Comparison of ENCODE assay signal across 11 mouse cellular contexts in the genomic region with DNA sequence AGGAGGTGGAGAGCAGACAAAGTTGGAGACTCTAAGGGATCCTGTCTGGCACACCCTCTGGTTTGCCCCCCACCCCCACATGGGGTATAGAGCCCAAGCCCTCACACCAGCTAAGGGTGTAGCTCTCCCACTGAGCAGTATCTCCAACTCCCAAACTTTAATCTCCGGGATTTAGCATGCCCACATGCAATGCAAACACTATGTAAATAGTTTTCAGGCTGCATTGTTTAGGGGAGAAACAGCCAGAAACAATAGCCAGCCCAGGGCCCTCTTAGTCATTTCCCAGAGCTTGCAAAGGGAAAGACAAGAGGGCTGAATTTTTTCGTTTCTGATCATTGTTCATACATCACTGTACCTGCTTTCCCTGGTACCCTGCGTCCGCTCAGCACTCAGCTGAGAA. TPM values are rescaled to one million over a fixed set of nuclear protein-coding genes. Genes with fewer than 3 reads are reported as not detected.
DNase-seq lines count a peak whose midpoint lies in the region; ATAC-seq lines count a peak whose summit lies in the region.
"Had no signal": no experiment of that assay in that cellular context is flagged by ENCODE, and none has a peak within 500 bp of the region (broad histone marks: within the 10 kb centered on the region; RNA-seq: fewer than 3 reads in every experiment).

No protein-coding gene starts in this region.

- H3K4me3 ChIP-seq in hindbrain, embryonic 12.5 days, result peak overlapping the region; percentile 20
- H3K4me3 ChIP-seq in midbrain, embryonic 13.5 days (replicated peaks), result peak overlapping the region; percentile 52

- H3K27ac ChIP-seq in hindbrain, embryonic 12.5 days, result peak overlapping the region; percentile 52; the same call in 1 of the 2 replicates
- peak overlapping the region; percentile 22; the same call in 1 of the 2 replicates for H3K27ac ChIP-seq in midbrain, embryonic 13.5 days

- peak overlapping the region; percentile 32 for H3K9ac ChIP-seq in hindbrain, embryonic 12.5 days
- H3K9ac ChIP-seq in midbrain, embryonic 13.5 days (replicated peaks), result peak overlapping the region; percentile 59

- peaks cover 43% of the 10 kb centered on the region for H3K4me1 ChIP-seq in hindbrain, embryonic 12.5 days
- peaks cover 51% of the 10 kb centered on the region for H3K4me1 ChIP-seq in midbrain, embryonic 13.5 days (replicated peaks)

- H3K27me3 ChIP-seq in hindbrain, embryonic 12.5 days, result peaks cover 26% of the 10 kb centered on the region
- H3K27me3 ChIP-seq in midbrain, embryonic 13.5 days, result peaks cover 8% of the 10 kb centered on the region; the same call in 1 of the 2 replicates

- H3K9me3 ChIP-seq in hindbrain, embryonic 12.5 days (replicated peaks), result no peaks in the 10 kb centered on the region
- H3K9me3 ChIP-seq in midbrain, embryonic 13.5 days, result no peaks in the 10 kb centered on the region

- ATAC-seq in hindbrain, embryonic 12.5 days (ENCODE audit: low FRiP score), result no peak
- ATAC-seq in midbrain, embryonic 13.5 days, result no peak

- DNase-seq in embryo, embryonic 9.5 days (ENCODE audit: extremely low spot score), result peak; percentile 31
- no peak for DNase-seq in embryo, embryonic 10 days (ENCODE audit: low spot score)
- DNase-seq in ES-CJ7 (ENCODE audit: low read depth, low spot score), result peak; percentile 60
- DNase-seq in right cerebral cortex, postnatal 25 days, result no peak
- DNase-seq in cerebellum, postnatal 4 days (ENCODE audit: low spot score in 2 of 2), result no peak
- DNase-seq in spleen, postnatal 10 days (ENCODE audit: low spot score in 2 of 2), result no peak
- DNase-seq: adrenal gland, postnatal 36 days; cerebellum, postnatal 10 days; layer of hippocampus, adult 9-11 months had no signal

- H3K4me2 ChIP-seq in hindbrain, embryonic 12.5 days (replicated peaks), result peak overlapping the region; percentile 48
- H3K4me2 ChIP-seq in midbrain, embryonic 13.5 days (replicated peaks), result peak overlapping the region; percentile 93

- WGBS in hindbrain, embryonic 12.5 days, result 10% methylated on average over 4 of the region's 4 CpGs
- 4% methylated on average over 4 of the region's 4 CpGs for WGBS in midbrain, embryonic 13.5 days

- no peaks in the 10 kb centered on the region for H3K36me3 ChIP-seq in hindbrain, embryonic 12.5 days
- no peaks in the 10 kb centered on the region for H3K36me3 ChIP-seq in midbrain, embryonic 13.5 days

RNA-seq across cellular contexts. Expression of gene Sall4, which starts 5.8 kb away (rescaled TPM):
- 2.3 and 3.2 TPM in 2 replicates for polyA plus RNA-seq in hindbrain, embryonic 12.5 days (2016; fragmentation: Nextera tagmentation; extraction: Ambion mirVana)
- polyA plus RNA-seq in midbrain, embryonic 13.5 days (2015; fragmentation: Nextera tagmentation; extraction: Ambion mirVana), result 2.2 and 5.5 TPM in 2 replicates

RNA-seq across cellular contexts. Expression of gene Atp9a, which starts 19.7 kb away (rescaled TPM):
- 50.8 and 54.2 TPM in 2 replicates for polyA plus RNA-seq in hindbrain, embryonic 12.5 days (2016; fragmentation: Nextera tagmentation; extraction: Ambion mirVana)
- polyA plus RNA-seq in midbrain, embryonic 13.5 days (2015; fragmentation: Nextera tagmentation; extraction: Ambion mirVana), result 61.1 and 63.6 TPM in 2 replicates

Comparison
In these comparisons a context has a peak if more than half of its experiments do, and no peak if none do; other contexts are left out.
1. DNase-seq: peak in embryo, embryonic 9.5 days (single experiment) and ES-CJ7 (single experiment); none in embryo, embryonic 10 days (single experiment), right cerebral cortex, postnatal 25 days (single experiment), cerebellum, postnatal 4 days (0 of 2) and spleen, postnatal 10 days (0 of 2).